Mouse (Mus musculus) lung, adult 2 months (tissue): ENCODE results near the gene Rnaseh1.

Source experiments
- CTCF ChIP-seq: fragments of 200-500 bp; IDR thresholded peaks from 2 replicates; pipeline ENCODE4 v1.5.1; 2011; ENCODE audit warnings: mild to moderate bottlenecking, low read length, control low read depth; ENCODE audit not compliant: insufficient read depth
- POLR2A ChIP-seq: fragments of 200-500 bp; IDR thresholded peaks from 2 replicates; pipeline ENCODE4 v1.6.1; 2011; ENCODE audit warnings: low read depth, mild to moderate bottlenecking, control low read depth, low read length, borderline replicate concordance; ENCODE audit errors: extremely low read depth

DNA sequence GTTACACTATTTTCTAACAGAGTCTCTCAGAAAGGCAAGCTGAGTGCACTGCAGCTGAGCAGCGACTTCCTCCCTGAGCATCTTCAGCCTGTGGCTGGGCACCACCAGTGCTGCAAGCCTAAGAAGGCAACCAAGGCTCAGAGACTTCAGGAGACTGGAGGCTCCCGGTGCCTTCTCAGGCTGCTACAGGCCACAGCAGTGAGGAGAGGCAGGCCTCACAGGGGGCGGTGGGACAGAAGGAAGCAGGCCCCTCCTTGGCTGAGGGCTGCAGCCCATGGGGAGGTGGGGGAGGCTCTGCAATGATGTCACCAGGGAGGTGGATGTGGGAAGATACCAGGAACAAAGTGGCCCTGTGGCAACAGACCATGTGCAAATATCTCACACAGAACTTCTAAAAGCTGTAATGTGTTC, 50.7 kb downstream of the Rnaseh1 start:
- no peak for TF ChIP-seq POLR2A
- no peak for TF ChIP-seq CTCF
